Mouse (Mus musculus) hindbrain, embryonic 11.5 days (tissue): ENCODE results near the gene Olfr412. TPM values are rescaled to one million over a fixed set of nuclear protein-coding genes. Genes with fewer than 3 reads are reported as not detected.

Experiments
- ATAC-seq: fragments of 200-750 bp; cut with Nextera tagmentation; 2 replicates; pipeline ENCODE4 v1.8.0; 2017; ENCODE audit warnings: mild to moderate bottlenecking, moderate TSS enrichment, moderate library complexity; ENCODE audit not compliant: low FRiP score
- DNase-seq: peaks from one replicate; pipeline ENCODE4 v3.0.0-alpha.2; 2015; ENCODE audit warnings: low spot score
- H3K27ac ChIP-seq: fragments of 300-500 bp; sonication (generic); 2 replicates; pipeline ENCODE4 v1.5.1; 2014; ENCODE audit warnings: mild to moderate bottlenecking, low read depth, low read length
- H3K27me3 ChIP-seq: fragments of 300-500 bp; sonication (generic); 2 replicates; pipeline ENCODE4 v1.6.1; 2014; ENCODE audit warnings: mild to moderate bottlenecking, low read length, moderate library complexity, mixed read lengths; ENCODE audit not compliant: control insufficient read depth, insufficient read depth
- H3K36me3 ChIP-seq: fragments of 300-500 bp; sonication (generic); 2 replicates; pipeline ENCODE4 v1.6.1; 2014; ENCODE audit warnings: mild to moderate bottlenecking, low read length, moderate library complexity, mixed read lengths; ENCODE audit not compliant: control insufficient read depth, insufficient read depth
- H3K4me1 ChIP-seq: fragments of 300-500 bp; sonication (generic); replicated peaks from 2 replicates; pipeline ENCODE4 v1.6.1; 2014; ENCODE audit warnings: low read length, mixed read lengths; ENCODE audit not compliant: control insufficient read depth, insufficient read depth
- H3K4me2 ChIP-seq: fragments of 300-500 bp; sonication (generic); replicated peaks from 2 replicates; pipeline ENCODE4 v1.6.1; 2014; ENCODE audit warnings: mild to moderate bottlenecking, low read depth, low read length
- H3K4me3 ChIP-seq: fragments of 300-500 bp; sonication (generic); 2 replicates; pipeline ENCODE4 v1.5.1; 2014; ENCODE audit warnings: low read depth, low read length
- H3K9ac ChIP-seq: fragments of 300-500 bp; sonication (generic); 2 replicates; pipeline ENCODE4 v1.6.1; 2014; ENCODE audit warnings: low read depth, low read length
- H3K9me3 ChIP-seq: fragments of 300-500 bp; sonication (generic); 2 replicates; pipeline ENCODE4 v1.6.1; 2016; ENCODE audit warnings: low read length; ENCODE audit not compliant: control insufficient read depth
- WGBS: fragments of 180-500 bp; shearing (Covaris S2); extraction: QIAGEN DNeasy Blood & Tissue Kit; methylation state at CpG from one replicate; pipeline ENCODE4 v1.1.7; 2014; 5-methylcytosine and 5-hydroxymethylcytosine counted together
- polyA plus RNA-seq: library from polyadenylated mRNA; unstranded; fragments of >200 nt; fragmentation: Nextera tagmentation; extraction: Ambion mirVana; gene quantifications from 2 replicates; pipeline ENCODE4 v1.2.1, GENCODE M21; 2014

Olfr412 gene
- polyA plus RNA-seq, 1 experiment from 2014 or later = not detected

GRCm38 (mm10) chr11:74409447-74409754 is 47.5 kb downstream of the Olfr412 start:
- H3K9ac ChIP-seq = no peak overlapping the region
- H3K4me2 ChIP-seq = no peak overlapping the region
- no peaks in the 10 kb centered on the region for H3K36me3 ChIP-seq
- H3K27me3 ChIP-seq = no peaks in the 10 kb centered on the region
- 67% methylated on average over 5 of the region's 5 CpGs for WGBS
- no peak for DNase-seq
- H3K4me1 ChIP-seq = no peaks in the 10 kb centered on the region; the same call in 1 of the 2 replicates
- no peaks in the 10 kb centered on the region for H3K9me3 ChIP-seq
- H3K4me3 ChIP-seq = no peak overlapping the region
- H3K27ac ChIP-seq = no peak overlapping the region
- no peak for ATAC-seq

GRCm38 (mm10) chr11:74409757-74410174 is 47.9 kb downstream of the Olfr412 start:
- WGBS = 68% methylated on average over 4 of the region's 4 CpGs
- no peaks in the 10 kb centered on the region for H3K36me3 ChIP-seq
- H3K4me1 ChIP-seq = no peaks in the 10 kb centered on the region; the same call in 1 of the 2 replicates
- H3K4me2 ChIP-seq = no peak overlapping the region
- H3K27me3 ChIP-seq = no peaks in the 10 kb centered on the region
- no peak overlapping the region for H3K4me3 ChIP-seq
- ATAC-seq (no peak), DNase-seq (no peak)
- no peaks in the 10 kb centered on the region for H3K9me3 ChIP-seq
- no peak overlapping the region for H3K9ac ChIP-seq
- no peak overlapping the region for H3K27ac ChIP-seq

DNA sequence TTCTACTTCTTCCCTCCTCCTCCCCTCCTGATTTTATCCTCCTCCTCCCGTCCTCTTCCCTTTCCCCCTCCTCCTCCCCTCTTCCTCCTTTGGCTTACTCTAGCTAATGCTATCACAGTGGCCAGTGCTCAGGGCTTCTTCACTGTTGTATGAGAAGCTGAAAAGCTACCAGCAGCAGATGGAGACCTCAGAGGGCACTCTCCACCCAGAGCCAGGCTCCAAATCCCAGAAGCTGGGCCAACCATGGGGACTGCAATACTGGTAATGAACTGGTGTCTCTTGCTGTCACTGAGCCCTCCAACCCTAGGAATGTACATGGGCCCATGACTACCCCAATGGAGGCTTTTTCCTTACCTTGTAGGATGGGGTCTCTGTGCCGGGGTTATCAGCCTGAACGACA is 50.1 kb downstream of the Olfr412 start:
- H3K36me3 ChIP-seq = no peaks in the 10 kb centered on the region
- DNase-seq = no peak
- no peak overlapping the region for H3K27ac ChIP-seq
- ATAC-seq = no peak
- no peak overlapping the region for H3K4me2 ChIP-seq
- H3K4me3 ChIP-seq = no peak overlapping the region
- H3K9ac ChIP-seq = no peak overlapping the region
- no peaks in the 10 kb centered on the region for H3K27me3 ChIP-seq
- WGBS = 73% methylated on average over 3 of the region's 3 CpGs
- H3K9me3 ChIP-seq = no peaks in the 10 kb centered on the region
- H3K4me1 ChIP-seq = no peaks in the 10 kb centered on the region; the same call in 1 of the 2 replicates

DNA sequence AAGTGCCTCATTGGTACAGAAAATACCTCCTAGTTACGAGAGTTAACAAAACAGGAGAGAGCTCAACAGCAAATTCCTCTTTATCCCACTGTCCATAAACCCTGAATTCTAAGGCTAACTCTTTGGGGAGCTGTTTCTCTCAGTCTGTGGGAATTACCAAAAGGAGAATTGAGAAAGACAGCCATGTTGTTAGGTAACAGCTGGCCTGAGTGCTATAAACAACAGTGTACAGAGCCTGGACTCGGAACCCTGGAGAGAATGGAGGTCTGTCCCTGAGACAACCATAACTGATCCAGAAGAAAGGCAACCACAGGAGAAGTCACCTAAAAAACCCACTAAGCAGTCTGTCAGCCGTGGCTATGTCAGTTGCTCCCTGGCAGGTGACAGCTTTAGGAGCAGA is 50.6 kb downstream of the Olfr412 start:
- Histone ChIP-seq H3K27ac (no peak overlapping the region), H3K9ac (no peak overlapping the region), H3K36me3 (no peaks in the 10 kb centered on the region), H3K27me3 (no peaks in the 10 kb centered on the region), H3K4me2 (no peak overlapping the region), H3K4me3 (no peak overlapping the region), H3K9me3 (no peaks in the 10 kb centered on the region), H3K4me1 (no peaks in the 10 kb centered on the region; the same call in 1 of the 2 replicates)
- WGBS = 84% methylated on average over 3 of the region's 3 CpGs
- DNase-seq (no peak), ATAC-seq (no peak)

GRCm38 (mm10) chr11:74413449-74413972 is 51.6 kb downstream of the Olfr412 start:
- Histone ChIP-seq H3K9me3 (no peaks in the 10 kb centered on the region), H3K27ac (no peak overlapping the region), H3K4me3 (no peak overlapping the region), H3K36me3 (no peaks in the 10 kb centered on the region), H3K27me3 (no peaks in the 10 kb centered on the region), H3K9ac (no peak overlapping the region), H3K4me2 (no peak overlapping the region), H3K4me1 (no peaks in the 10 kb centered on the region; the same call in 1 of the 2 replicates)
- DNase-seq (no peak), ATAC-seq (no peak)
- WGBS = 74% methylated on average over 3 of the region's 3 CpGs

GRCm38 (mm10) chr11:74414112-74414511 is 52.2 kb downstream of the Olfr412 start:
- no peaks in the 10 kb centered on the region for H3K36me3 ChIP-seq
- H3K9me3 ChIP-seq = no peaks in the 10 kb centered on the region
- no peaks in the 10 kb centered on the region for H3K27me3 ChIP-seq
- H3K4me1 ChIP-seq = no peaks in the 10 kb centered on the region; the same call in 1 of the 2 replicates
- DNase-seq (no peak), ATAC-seq (no peak)
- 66% methylated on average over 9 of the region's 9 CpGs for WGBS
- no peak overlapping the region for H3K4me2 ChIP-seq
- H3K9ac ChIP-seq = no peak overlapping the region
- no peak overlapping the region for H3K27ac ChIP-seq
- H3K4me3 ChIP-seq = no peak overlapping the region

- Histone ChIP-seq H3K4me3 (no peak overlapping the region), H3K4me2 (no peak overlapping the region), H3K4me1 (no peaks in the 10 kb centered on the region), H3K9ac (no peak overlapping the region), H3K36me3 (no peaks in the 10 kb centered on the region), H3K27me3 (no peaks in the 10 kb centered on the region), H3K27ac (no peak overlapping the region), H3K9me3 (no peaks in the 10 kb centered on the region)
- 87% methylated on average over 12 of the region's 12 CpGs for WGBS
- DNase-seq (no peak), ATAC-seq (no peak)
These were observed 53.9 kb downstream of the Olfr412 start for GRCm38 (mm10) chr11:74415736-74416135.

Other genes starting within 250 kb of the Olfr412 start
- not detected in 2 replicates for gene Olfr401, start 248.4 kb upstream of the Olfr412 start, polyA plus RNA-seq
- gene Olfr402, start 208.5 kb upstream of the Olfr412 start, polyA plus RNA-seq = not detected in 2 replicates
- not detected in 2 replicates for gene Olfr403, start 175.8 kb upstream of the Olfr412 start, polyA plus RNA-seq
- not detected in 2 replicates for gene Olfr43, start 150.7 kb upstream of the Olfr412 start, polyA plus RNA-seq
- gene Olfr406, start 102.3 kb upstream of the Olfr412 start, polyA plus RNA-seq = not detected in 2 replicates
- gene Olfr59, start 78.3 kb upstream of the Olfr412 start, polyA plus RNA-seq = not detected in 2 replicates
- gene Olfr410, start 24.0 kb upstream of the Olfr412 start, polyA plus RNA-seq = not detected in 2 replicates
- not detected in 2 replicates for gene Olfr411, start 9.4 kb upstream of the Olfr412 start, polyA plus RNA-seq
- gene Rap1gap2, start 248.8 kb downstream of the Olfr412 start, polyA plus RNA-seq = 2.7 and 3.1 TPM in 2 replicates